ENCODE assay signal across 13 mouse cellular contexts in the genomic region with DNA sequence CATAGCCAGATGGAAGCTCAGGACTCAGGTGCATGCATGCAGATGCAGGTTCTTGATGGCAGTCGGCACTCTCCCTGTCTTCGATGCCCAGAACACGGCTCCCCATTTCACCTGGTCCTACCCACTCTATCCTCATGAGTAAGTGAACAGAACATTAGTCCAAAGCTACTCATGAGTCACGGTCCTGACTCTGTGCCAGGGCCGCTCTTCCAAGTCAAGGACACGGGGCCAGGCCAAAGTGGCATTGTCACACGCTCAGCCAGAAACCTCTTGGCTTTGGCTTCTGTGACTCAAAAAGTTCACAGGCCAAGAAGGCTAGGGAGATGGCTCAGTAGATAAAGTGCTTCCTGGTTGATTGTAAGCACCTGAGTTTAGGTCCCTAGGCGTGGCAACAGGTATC.
DNase-seq lines count a peak whose midpoint lies in the region; TF ChIP-seq lines count a peak whose summit lies in the region.
"Had no signal": no experiment of that assay in that cellular context is flagged by ENCODE, and none has a peak within 500 bp of the region (broad histone marks: within the 10 kb centered on the region; RNA-seq: fewer than 3 reads in every experiment).

No protein-coding gene starts in this region.

- peak; percentile 18 to 30 for DNase-seq in cerebellum, postnatal 14 days
- no peak for DNase-seq in cerebellum, adult 11-12 months
- peak; percentile 31 to 45 for DNase-seq in urinary bladder, adult 18-20 months (ENCODE audit: low spot score in 2 of 2)
- no peak for DNase-seq in urinary bladder, postnatal 10 days (ENCODE audit: low spot score)
- peak; percentile 22 for DNase-seq in kidney, postnatal 10 days
- peak; percentile 9 for DNase-seq in testis, postnatal 14 days (ENCODE audit: low spot score)
- DNase-seq in left cerebral cortex, adult 2 months (ENCODE audit: extremely low spot score in 1 of 2, low spot score in 2 of 2): no peak
- DNase-seq in left cerebral cortex, postnatal 14 days (ENCODE audit: low spot score in 2 of 2): no peak

- H3K27ac ChIP-seq in left cerebral cortex, adult 2 months: no peak overlapping the region
- H3K27ac ChIP-seq: forebrain, embryonic 15.5 days; hindbrain, embryonic 15.5 days; limb, embryonic 10.5 days; neural tube, embryonic 13.5 days had no signal

- no peak overlapping the region for H3K4me3 ChIP-seq in left cerebral cortex, adult 2 months
- H3K4me3 ChIP-seq: forebrain, embryonic 15.5 days; hindbrain, embryonic 15.5 days; limb, embryonic 10.5 days; megakaryocyte, embryonic 14.5 days; neural tube, embryonic 13.5 days had no signal

- TF ChIP-seq CTCF in left cerebral cortex, adult 2 months (IDR thresholded peaks at IDR 0.05): no peak

- intact Hi-C loops in left cerebral cortex, adult 2 months (cut with DNase I): no loop called here
- intact Hi-C loops in left cerebral cortex, postnatal 14 days (cut with DNase I): no loop called here

Comparison
In these comparisons a context has a peak if more than half of its experiments do, and no peak if none do; other contexts are left out.
1. DNase-seq: peak in cerebellum, postnatal 14 days (2 of 2), urinary bladder, adult 18-20 months (2 of 2), kidney, postnatal 10 days (single experiment) and testis, postnatal 14 days (single experiment); none in cerebellum, adult 11-12 months (single experiment), urinary bladder, postnatal 10 days (single experiment), left cerebral cortex, adult 2 months (0 of 2) and left cerebral cortex, postnatal 14 days (0 of 2).